Mouse (Mus musculus) v-Abl transformed pro-B cells (cell line): ENCODE results near the gene Fgd6.

ENCODE experiments used
- in situ Hi-C, 2 experiments: fragments of 400-800 bp; cut with MboI; formaldehyde crosslinking; loops; one replicate each; pipeline ENCODE4 v1.15.1; 2025; ENCODE audit not compliant: unreplicated experiment in 2 of 2

Fgd6 gene

DNA sequence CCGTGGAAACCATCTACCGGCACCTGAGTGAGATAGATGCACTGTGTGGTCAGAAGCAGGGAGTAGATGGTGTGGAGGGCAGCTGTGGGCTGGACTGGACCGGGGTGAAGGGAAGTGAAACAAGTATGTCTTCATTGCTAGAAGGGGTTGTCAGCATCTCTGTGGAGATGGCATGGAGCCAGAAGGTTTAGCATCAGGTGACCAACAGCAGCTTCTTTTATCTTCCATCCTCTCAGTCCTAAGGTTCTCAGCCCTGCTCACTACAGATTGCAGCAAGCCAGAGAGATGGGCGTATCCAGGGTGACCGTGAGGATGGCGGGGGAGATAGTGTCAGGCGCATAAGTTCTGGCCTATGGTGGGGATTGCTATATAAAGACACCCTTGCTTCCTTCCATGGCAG lies 86.8 kb downstream of the Fgd6 start:
- in situ Hi-C loops = loop anchor here (5.0 to 25.0 kb wide), 3 partner anchors 85 to 510 kb away; partner anchors contain the start of genes Fgd6 (in 1 of the 2) and Vezt (in 1 of the 2)

DNA sequence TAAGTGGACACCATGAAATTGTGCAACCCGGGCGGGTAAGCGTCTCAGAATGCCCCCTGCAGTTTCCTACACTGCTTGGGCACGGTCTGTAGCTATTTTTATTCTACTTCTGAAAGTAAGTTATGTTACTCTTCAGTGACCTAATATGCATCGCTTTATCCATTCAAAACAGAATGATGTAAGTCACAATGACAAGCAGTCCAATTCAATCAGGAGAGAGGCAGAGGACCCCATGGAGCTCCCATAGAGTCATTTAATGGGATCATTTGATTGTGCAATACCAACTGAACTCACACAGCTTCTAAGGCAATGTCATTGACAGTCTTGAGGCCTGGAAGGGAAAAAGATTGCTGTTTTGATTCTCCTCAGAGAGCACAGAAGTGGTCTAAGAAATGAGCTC lies 87.8 kb downstream of the Fgd6 start:
- in situ Hi-C loops = loop anchor here (5.0 to 25.0 kb wide), 3 partner anchors 86 to 511 kb away; partner anchors contain the start of genes Fgd6 (in 1 of the 2) and Vezt (in 1 of the 2)

DNA sequence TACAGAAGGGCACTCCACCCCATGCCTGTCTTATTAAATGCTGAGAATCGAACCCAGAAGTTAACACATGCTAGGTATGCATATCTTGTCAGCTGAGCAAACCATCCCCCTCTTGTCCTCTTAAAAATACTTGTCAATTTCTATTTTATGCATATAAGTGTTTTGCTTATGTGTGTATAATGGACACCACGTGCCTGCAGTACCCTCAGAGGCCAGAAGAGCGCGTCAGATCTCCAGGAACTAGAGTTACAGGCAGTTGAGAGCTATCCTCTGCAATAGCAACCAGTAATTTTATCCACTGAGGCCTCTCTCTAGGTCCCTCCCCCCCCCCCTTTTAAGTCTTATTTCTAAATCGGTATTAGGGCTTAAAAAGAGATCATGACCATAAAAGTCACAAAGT lies 88.6 kb downstream of the Fgd6 start:
- in situ Hi-C loops = loop anchor here (5.0 to 25.0 kb wide), 3 partner anchors 87 to 512 kb away; partner anchors contain the start of genes Fgd6 (in 1 of the 2) and Vezt (in 1 of the 2)

DNA sequence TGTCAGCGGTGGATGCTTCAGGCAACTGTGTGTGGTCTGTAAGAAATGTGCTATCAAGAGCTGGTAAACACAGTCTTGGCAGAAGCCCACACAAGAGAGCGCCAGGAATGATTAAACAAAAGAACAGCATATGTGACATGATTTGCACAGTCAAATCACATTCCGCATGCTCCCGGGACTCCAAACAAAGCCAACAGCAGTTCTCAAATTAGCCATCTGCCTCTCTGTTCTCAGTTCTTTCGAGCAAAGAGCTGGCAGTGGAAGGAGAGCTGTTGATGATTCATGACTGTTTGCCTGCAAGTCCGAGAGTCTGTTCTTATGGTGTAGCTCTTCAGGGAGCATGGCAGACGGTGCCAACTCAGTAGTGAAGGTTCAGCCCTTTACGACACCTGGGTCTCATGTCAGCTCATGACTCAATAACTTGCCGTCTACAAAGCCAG lies 93.9 kb downstream of the Fgd6 start:
- in situ Hi-C loops = loop anchor here (25.0 kb wide), 1 partner anchor 833 kb away; no protein-coding TSS in a partner anchor

DNA sequence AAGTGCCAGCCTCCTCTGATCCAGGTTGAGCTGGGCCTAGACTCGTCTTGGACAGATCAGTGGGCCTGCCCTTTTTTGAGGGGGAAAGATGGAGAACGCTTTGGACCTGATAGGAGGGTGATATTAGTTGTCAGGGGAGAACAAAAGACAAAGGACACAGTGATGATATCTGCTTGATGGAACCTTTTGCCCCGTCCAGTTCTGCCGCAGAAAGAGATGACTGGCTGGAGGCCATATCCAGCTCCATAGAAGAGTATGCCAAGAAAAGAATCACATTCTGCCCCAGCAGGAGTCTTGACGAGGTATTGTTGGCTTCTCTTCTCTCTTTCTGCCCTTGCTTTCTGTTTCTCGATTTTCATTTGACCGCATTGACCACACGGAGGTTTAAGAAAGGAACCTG lies 97.3 kb downstream of the Fgd6 start:
- in situ Hi-C loops = loop anchor here (25.0 kb wide), 1 partner anchor 829 kb away; no protein-coding TSS in a partner anchor

DNA sequence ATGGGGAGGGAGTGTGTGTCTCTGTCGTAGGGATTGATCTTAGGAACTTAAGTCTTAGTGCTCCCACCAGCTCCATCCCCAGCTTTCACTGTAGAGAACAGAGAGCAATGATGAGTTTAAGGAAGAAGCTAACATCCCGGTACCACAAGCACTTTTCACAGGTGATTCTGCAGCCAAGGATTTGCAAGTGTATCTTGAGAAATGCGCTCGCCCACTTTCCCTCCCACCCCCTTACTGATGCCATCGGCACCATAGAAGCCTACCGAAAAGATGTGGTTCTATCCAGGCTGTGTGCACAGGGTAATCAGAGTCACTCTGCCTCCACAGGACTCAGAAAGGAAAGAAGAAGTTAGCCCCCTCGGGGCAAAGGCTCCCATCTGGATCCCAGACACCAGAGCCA lies 97.9 kb downstream of the Fgd6 start:
- in situ Hi-C loops = loop anchor here (25.0 kb wide), 1 partner anchor 829 kb away; no protein-coding TSS in a partner anchor

DNA sequence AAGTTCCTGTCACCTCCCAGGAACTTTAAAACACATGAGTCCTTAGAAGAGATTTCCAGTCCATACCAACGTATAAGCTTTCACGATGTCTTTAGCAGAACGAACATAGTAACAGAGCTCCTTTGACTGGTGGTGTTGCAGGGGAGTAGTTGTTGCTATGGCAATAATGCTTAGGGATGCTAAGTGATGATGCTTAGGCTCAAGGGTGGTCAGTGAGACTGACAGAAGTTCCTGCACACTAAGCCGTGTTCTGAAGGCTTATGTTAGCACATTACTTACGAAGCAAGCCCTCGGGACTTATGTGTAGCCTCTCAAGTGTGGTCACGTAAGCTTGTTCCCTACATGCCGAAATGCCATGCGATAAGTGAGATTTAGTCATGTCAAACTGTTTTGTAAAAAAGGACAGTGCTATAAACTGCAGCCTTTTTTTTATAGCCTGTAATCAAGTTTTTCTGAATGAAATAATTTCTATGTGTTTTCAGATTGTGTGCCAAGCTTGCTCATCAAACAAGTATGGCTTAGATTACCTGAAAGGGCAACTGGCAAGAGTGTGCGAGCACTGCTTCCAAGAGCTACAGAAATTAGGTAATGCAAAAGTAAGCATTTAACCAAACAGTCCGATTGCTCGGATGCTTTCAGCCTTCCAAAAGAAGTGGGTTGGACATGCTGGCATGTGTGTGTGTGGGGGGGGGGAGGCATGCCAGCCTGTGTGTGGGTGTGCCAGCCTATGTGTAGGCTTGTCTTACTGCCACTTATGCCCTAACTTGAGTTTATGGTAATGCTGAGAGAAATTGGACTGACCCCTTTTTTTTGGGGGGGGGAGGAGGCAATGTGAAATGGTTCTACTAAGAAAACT lies 99.0 kb downstream of the Fgd6 start:
- in situ Hi-C loops = loop anchor here (25.0 kb wide), 1 partner anchor 828 kb away; no protein-coding TSS in a partner anchor

DNA sequence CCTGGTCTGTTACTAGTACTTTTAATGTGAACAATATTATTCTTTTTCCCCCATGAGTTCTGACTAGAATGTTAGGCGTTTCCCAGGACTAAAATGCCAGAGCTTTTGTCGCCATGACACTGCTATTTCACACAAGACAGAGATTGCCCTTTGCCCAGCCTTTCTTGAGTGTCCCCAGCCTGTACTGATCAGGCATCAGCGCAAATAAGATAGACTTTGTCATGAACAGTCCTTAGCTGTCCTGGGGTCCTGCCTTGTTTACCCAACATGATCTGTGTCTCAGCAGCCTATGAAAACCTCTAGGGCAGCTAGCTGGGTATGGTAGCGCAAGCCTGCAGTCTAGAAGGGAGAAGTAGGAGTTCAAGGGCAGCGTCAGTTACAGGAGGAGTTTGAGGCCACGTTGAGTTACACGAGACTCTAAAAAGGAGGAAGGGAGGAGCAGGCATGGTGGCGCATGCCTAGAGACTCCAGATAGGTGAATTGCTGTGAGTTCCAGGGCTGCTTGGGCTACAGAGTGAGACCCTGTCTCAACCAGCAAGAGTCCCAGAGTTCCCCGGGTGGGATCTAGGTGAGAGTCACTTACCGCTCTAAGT lies 103.2 kb downstream of the Fgd6 start:
- in situ Hi-C loops = loop anchor here (25.0 kb wide), 1 partner anchor 823 kb away; no protein-coding TSS in a partner anchor

DNA sequence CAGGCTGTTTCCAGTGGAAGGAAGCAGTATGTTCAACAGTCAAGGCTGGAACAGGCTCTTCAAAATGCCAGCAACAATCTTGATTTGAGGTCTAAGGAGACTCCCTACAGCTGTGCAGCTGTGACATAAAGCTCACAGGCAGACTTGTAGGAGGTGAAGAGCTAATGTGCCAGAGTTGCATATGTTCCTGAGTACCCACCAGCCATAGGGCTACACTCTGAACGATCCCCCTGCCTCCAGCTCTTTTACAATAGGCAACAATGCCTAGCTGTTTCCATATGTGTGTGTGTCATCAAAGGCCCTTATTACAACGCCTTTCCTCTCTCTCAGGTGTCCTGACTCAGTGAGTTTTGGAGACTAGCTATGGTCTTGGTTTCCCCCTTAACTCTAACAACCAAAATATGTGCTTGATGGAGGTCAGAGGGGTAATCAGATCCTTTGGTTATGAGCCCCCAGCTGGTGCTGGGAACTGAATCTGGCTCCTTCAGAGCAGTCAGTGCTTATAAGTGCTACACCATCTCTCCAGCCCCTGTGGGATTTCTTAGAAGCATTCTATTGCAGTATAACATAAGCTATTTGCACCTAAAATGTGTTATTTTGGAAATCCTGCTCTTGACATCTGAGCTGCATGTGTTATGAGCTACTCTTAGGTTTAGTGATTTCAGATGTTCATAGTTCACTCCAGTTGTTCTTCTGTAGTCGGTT lies 104.6 kb downstream of the Fgd6 start:
- in situ Hi-C loops = loop anchor here (25.0 kb wide), 1 partner anchor 822 kb away; no protein-coding TSS in a partner anchor

DNA sequence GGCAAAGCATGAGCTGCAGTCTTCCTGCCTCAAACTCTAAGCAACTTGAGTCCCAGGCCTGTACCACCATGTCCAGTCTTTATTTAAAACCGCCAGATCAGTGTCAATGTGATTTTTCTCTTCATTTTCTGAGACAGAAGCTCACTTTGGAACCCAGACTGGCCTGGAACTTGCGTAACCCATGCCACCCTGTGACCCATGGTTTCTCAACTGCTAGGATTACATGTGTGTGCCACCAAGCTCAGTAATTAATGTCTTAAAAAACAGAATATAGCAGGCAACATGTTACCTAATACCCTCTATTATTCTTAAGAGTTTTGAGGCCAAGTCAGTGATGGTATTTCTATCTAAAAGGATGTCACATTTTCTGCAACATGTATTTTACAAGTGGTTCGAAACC lies 106.6 kb downstream of the Fgd6 start:
- in situ Hi-C loops = loop anchor here (25.0 kb wide), 1 partner anchor 820 kb away; no protein-coding TSS in a partner anchor

DNA sequence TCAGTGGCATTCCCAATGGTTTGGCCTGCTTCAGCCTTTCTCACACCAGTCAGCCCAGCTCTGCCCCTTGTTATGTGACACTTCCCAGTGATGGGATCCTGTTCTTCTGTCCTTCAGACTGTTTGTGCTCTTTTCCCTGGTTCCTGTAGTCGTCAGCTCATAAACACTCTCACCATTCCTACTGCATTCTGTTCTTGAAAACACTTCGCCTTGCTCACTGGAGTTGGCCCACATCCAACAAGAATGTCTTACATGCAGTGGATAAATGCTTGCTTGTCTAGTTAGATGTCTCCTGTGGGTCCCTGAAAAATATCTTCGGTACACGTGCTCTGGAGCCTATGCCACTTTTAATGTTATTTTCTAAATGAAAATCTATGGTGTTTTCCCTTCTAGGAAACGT lies 108.8 kb downstream of the Fgd6 start:
- in situ Hi-C loops = loop anchor here (25.0 kb wide), 1 partner anchor 818 kb away; no protein-coding TSS in a partner anchor

DNA sequence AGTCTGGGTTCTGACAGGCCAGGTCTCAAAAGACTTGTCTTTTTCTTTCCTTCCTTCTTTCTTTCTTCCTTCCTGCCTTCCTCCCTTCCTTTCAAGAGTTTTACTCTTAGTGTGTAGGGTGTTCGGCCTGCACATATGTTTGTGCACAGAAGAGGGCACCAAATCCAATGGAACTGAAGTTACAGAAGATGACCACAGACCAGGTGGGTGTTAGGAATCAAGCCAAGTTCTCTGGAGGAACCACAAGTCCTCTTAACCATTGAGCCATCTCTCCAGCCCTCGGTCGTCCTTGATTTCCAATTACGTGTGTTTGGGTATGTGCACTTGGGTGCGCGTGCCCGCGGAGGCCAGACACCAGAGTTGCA lies 111.6 kb downstream of the Fgd6 start:
- in situ Hi-C loops = loop anchor here (25.0 kb wide), 1 partner anchor 815 kb away; no protein-coding TSS in a partner anchor

DNA sequence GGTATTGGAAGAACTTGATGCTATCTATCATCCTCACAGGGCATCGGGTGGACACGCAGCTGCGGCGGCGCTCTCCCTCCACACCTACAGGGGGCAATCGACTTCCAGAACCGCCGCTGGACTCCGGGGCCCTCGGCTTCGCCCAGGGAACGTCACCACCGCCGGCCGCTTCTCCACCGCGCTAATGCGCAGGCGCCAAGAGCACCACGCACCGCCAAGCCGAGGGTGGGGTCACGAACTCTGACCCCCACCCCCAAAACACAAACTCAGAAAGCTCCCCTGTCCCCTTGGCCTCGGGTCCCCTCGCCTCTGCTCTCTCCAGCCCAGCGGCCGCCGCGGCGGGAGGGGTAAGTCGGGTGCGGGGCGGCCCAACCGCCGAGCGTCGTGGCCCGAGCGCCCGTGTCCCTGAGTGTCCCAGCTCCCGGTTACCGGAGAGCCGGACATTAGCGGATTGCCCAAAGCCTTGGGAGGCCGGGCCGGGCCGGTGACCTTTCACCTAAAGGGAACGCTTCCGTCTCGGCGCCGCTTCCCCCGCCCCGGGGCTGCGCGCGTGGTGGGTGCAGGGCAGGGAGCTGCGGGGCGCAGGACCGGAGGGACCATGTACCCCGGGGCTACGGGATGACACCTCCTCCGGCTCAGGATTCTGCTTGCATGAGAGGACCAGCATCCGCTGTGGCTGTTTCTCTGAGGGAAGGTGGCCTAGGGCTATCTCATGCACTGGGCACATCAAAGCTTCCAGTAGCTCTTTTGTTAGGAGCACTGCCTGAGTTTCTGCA lies 112.1 kb downstream of the Fgd6 start, which contains the start of gene Nr2c1:
TSS of gene Nr2c1 (plus strand) at position 268 of the 776 bp plus-strand sequence.
- in situ Hi-C loops = loop anchor here (25.0 kb wide), 1 partner anchor 814 kb away; no protein-coding TSS in a partner anchor

DNA sequence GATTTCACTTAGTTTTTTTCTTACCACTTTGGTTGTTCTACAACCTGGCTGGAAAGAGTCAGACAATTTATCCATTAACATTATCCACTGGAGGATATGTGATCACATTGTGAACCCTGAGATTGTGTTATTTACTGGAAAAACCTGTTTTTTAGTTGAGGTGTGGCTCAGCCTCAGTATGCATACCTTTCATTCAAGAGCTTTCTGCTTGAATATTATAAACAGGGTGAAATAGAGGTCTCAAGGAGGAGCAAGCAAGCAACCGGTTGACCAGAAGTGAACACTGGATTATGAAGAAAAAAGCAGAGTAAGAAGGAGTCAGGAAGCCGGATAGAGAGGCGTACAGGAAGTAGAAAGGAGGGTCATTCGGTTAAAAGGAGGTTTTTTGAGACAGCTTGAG lies 115.7 kb downstream of the Fgd6 start:
- in situ Hi-C loops = no loop called here

DNA sequence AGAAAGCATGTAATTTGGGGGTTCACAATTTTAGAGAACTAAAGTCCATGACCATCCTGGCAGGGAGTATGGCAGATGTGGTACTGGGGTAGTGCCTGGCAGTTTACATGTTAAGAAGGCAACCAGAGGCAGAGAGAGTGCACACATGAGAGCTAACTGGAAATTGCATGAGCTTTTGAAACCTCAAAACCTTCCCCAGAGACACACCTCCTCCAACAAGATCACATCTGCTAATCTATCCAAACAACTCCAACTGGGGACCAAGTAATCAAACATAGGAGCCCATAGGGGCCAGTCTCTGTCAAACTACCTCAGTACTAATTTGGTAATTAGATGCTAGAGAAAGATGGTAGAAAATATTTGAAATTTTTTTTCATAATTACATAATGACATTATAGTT lies 118.0 kb downstream of the Fgd6 start:
- in situ Hi-C loops = no loop called here

DNA sequence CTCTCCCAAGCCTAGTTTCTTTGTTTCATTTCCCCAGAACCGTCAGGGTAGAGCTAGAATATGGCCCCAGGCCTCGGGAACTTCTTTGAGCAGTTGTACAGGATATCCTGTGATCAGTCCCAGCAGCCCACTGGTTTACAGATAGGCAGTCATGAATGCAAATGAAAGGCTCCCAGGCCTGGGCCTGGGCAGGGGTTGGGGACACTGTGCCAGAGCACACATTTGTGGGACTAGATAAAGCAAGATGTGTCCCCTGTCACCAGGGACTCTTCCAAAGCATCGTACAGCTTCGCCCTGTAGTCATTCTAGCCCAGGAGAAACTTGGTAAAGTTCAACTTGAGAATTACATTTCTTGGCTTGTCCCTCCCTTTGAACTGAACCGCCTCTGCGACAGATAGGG lies 123.2 kb downstream of the Fgd6 start:
- in situ Hi-C loops = no loop called here

DNA sequence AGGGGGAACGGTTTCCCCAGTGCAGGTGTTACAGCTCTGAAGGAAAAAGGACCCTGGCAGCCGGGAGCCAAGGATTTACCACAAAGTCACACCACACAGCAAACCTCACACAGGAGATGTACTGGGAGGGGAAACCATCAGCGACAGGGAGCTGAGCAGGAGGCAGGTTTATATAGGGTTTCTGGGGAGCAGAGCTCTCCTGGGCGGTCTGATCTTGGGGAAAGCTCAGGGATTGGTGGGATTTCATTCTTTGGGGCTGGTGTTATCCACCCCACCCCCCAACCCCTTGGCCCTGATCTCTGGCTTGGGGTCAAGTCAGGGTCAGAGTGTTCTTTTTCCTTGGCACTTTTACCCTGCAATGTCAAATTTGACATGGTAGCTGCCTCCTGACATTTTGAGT lies 123.6 kb downstream of the Fgd6 start:
- in situ Hi-C loops = no loop called here

DNA sequence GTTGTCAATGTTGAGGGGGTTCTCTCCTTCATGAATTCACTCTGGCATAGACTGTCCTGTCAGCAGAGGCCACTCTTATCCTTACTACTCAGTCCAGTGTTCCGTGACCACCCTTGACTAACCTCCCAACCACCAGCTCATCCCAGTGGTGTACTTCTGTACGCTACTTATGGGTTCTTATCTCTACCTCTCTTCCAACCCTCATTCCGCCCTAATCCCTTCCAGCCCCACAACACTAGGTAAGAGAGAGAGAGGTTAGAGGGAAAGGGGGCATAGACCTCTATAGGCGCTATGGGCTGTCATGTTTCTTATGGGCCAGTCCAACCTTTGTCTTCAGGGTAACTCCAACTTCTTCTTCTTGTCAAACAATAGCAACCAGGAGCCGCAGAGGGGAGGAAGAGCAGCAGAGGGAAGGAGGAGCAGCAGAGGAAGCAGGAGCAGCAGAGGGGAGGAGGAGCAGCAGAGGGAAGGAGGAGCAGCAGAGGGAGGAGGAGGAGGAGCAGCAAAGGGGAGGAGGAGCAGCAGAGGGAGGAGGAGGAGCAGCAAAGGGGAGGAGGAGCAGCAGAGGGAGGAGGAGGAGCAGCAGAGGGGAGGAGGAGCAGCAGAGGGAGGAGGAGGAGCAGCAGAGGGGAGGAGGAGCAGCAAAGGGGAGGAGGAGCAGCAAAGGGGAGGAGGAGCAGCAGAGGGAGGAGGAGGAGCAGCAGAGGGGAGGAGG lies 125.4 kb downstream of the Fgd6 start:
- in situ Hi-C loops = no loop called here

DNA sequence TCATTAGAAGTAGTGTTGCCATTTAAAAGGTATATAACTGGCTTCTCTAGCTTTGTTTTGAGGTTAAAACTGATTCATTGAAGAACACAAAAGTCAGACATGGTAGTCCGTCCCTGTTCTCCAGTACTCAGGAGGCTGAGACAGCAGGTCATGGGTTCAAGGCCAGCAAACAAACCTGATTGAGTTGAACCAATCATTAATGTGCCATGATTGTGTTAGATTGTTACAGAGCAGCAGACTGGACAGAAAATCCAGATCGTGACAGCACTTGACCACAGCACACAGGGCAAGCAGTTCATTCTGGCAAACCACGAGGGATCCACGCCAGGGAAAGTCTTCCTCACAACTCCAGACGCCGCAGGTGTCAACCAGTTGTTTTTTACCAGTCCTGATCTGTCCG lies 126.2 kb downstream of the Fgd6 start:
- in situ Hi-C loops = no loop called here
